Mouse (Mus musculus): ENCODE measurements around the gene Filip1l. TPM values are rescaled to one million over a fixed set of nuclear protein-coding genes. Genes with fewer than 3 reads are reported as not detected.

Gene Filip1l
- polyA plus RNA-seq, 1 experiment from 2014 or later, result 3.8 TPM

DNA sequence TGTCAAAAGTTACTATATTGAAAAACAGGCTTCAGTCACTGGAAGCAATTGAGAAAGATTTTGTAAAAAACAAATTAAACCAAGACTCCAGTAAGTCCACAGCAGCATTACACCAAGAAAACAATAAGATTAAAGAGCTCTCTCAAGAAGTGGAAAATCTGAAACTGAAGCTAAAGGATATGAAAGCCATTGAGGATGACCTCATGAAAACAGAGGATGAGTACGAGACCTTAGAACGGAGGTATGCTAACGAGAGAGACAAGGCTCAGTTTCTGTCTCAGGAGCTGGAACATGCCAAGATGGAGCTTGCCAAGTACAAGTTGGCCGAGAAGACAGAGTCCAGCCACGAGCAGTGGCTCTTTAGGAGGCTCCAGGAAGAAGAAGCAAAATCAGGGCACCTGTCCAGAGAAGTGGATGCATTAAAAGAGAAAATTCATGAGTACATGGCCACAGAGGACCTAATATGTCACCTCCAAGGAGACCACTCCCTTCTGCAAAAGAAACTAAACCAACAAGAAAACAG lies 218.0 kb downstream of the Filip1l start:
- no peak for ATAC-seq
- Histone ChIP-seq H3K4me2 (no peak overlapping the region), H3K4me1 (no peaks in the 10 kb centered on the region), H3K27me3 (replicated peaks) (no peaks in the 10 kb centered on the region), H3K9me3 (replicated peaks) (no peaks in the 10 kb centered on the region), H3K36me3 (peaks cover 7% of the 10 kb centered on the region), H3K9ac (no peak overlapping the region), H3K27ac (no peak overlapping the region), H3K4me3 (no peak overlapping the region)
- 77% methylated on average over 5 of the region's 5 CpGs for WGBS (ENCODE audit: insufficient replicate concordance)

DNA sequence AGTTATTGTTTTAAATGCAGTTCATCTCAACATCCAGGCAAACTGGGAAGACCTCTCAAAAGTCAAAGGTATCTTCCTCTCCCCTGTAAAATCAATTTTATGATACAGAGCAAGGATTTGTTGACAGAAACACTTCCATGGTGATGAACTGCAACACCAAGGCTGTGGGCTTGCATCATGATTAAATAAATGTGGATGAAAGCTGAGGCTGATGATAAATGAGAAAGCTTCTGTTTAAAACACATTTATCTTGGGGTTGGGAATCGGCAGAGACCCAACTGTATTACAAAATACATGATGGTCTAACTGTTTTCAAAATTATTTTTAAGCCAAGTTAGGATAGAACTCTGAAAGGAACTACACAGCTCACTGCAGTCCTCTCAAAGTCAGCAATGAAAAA lies 220.9 kb downstream of the Filip1l start:
- Histone ChIP-seq H3K27ac (no peak overlapping the region), H3K4me1 (no peaks in the 10 kb centered on the region), H3K36me3 (peaks cover 7% of the 10 kb centered on the region), H3K9me3 (replicated peaks) (no peaks in the 10 kb centered on the region), H3K4me2 (no peak overlapping the region), H3K9ac (no peak overlapping the region), H3K27me3 (replicated peaks) (no peaks in the 10 kb centered on the region), H3K4me3 (no peak overlapping the region)
- ATAC-seq, result no peak
- WGBS (ENCODE audit: insufficient replicate concordance), result 84% methylated on average over 1 of the region's 1 CpGs

DNA sequence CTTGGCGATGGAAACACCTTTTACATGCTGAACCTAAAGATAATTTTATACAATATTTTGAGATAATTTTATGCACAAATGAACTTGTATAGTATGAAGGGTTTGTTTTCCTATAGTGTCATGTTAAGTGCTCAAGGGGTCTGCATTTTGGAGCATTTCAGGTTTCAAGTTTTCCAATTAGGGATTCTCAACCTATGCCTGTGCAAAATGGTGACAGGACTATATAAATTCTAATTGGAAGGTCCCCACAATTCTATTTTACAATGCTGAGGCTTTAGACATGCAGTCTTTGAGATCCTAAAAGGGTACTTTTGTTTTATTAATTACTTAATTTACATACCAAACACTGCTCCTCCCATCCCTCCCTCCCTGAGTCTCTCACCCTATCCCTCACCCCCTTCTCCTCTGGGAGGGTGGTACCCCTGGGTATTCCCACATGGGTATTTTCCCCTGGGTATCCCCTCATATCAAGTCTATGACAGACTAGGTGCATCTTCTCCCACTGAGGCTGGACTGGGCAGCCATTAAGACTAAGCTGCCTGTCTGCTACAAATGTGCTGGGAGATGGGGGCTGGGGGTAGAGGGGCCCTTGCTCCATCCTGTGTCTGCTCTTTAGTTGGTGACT lies 223.0 kb downstream of the Filip1l start:
- no peak overlapping the region for H3K4me2 ChIP-seq
- 69% methylated on average over 1 of the region's 1 CpGs for WGBS (ENCODE audit: insufficient replicate concordance)
- no peak overlapping the region for H3K9ac ChIP-seq
- peaks cover 4% of the 10 kb centered on the region; the same call in 1 of the 2 replicates for H3K36me3 ChIP-seq
- no peak for ATAC-seq
- no peak overlapping the region for H3K4me3 ChIP-seq
- no peaks in the 10 kb centered on the region for H3K9me3 ChIP-seq (replicated peaks)
- H3K27me3 ChIP-seq (replicated peaks), result no peaks in the 10 kb centered on the region
- H3K4me1 ChIP-seq, result no peaks in the 10 kb centered on the region
- H3K27ac ChIP-seq, result no peak overlapping the region

DNA sequence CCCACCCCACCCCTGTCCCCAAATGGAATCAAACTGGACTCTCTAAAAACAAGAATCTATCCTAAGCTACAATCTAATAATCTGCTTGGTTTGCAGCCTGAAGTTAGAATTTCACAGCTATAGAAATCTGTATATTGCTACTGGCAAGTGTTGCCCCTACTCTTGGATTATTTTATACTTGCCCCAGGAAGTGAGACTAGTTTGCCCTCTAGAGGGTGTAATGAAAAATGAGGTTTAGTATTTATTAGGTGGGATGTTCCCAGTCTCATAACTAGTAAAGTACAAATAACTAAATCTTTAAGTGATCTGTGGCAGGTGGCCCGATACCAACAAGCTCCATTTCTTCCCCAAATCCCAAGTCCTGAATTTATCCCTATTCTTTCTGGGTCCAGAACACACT lies 224.6 kb downstream of the Filip1l start:
- ATAC-seq, result no peak
- H3K9ac ChIP-seq, result no peak overlapping the region
- H3K27me3 ChIP-seq (replicated peaks), result no peaks in the 10 kb centered on the region
- WGBS (ENCODE audit: insufficient replicate concordance), result 76% methylated on average over 1 of the region's 1 CpGs
- no peak overlapping the region for H3K4me3 ChIP-seq
- no peak overlapping the region for H3K27ac ChIP-seq
- no peaks in the 10 kb centered on the region for H3K9me3 ChIP-seq (replicated peaks)
- no peaks in the 10 kb centered on the region for H3K4me1 ChIP-seq
- H3K36me3 ChIP-seq, result no peaks in the 10 kb centered on the region
- no peak overlapping the region for H3K4me2 ChIP-seq

DNA sequence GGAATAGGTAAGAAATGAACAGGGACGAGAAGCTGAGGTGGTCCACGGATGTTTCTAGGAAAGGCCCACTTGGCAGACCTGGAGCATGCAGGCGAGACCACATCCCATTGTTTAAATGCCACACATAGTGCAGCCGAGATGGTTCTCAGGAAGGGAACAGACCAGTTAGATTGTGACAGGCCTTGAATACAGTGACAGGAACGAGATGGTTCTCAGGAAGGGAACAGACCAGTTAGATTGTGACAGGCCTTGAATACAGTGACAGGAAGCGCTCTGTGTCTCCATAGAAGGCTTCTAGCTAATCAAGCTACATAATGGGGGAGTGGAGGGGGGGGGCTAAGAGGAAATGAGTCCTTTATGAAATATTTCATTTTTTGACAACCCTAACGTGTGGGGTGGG lies 227.1 kb downstream of the Filip1l start:
- no peaks in the 10 kb centered on the region for H3K27me3 ChIP-seq (replicated peaks)
- no peaks in the 10 kb centered on the region; the same call in 1 of the 2 replicates for H3K4me1 ChIP-seq
- no peaks in the 10 kb centered on the region for H3K36me3 ChIP-seq
- no peak overlapping the region for H3K27ac ChIP-seq
- no peaks in the 10 kb centered on the region for H3K9me3 ChIP-seq (replicated peaks)
- WGBS (ENCODE audit: insufficient replicate concordance), result 43% methylated on average over 7 of the region's 7 CpGs
- H3K4me3 ChIP-seq, result no peak overlapping the region
- no peak overlapping the region for H3K9ac ChIP-seq
- 0 out of 2 replicates have a peak, but pooled peaks have one; percentile 27 for ATAC-seq
- no peak overlapping the region for H3K4me2 ChIP-seq

DNA sequence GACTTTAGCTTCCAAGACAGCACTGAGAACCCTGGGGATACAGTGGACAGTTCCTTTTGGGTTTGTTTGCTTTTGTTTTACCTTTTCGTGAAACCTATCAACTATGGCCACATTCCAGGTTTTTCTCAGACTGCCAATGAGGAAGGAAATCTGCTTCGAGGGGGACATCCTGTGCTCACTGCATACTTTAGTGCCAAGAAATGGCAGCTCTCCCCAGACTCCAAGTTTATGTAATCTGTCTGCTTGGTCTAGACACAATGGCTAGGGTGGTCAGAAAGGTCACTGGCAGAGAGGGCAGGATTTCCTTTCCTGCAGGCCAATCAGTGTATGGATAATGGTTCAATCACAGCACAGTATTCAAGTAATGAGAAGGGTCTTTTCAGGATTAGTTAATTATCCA lies 229.1 kb downstream of the Filip1l start:
- no peak overlapping the region for H3K4me2 ChIP-seq
- H3K4me3 ChIP-seq, result no peak overlapping the region
- no peaks in the 10 kb centered on the region for H3K27me3 ChIP-seq (replicated peaks)
- no peak overlapping the region for H3K27ac ChIP-seq
- whole genome bisulfite sequencing (ENCODE audit: insufficient replicate concordance), result 51% methylated on average over 2 of the region's 2 CpGs
- ATAC-seq, result no peak
- peaks cover 4% of the 10 kb centered on the region for H3K4me1 ChIP-seq
- no peak overlapping the region for H3K9ac ChIP-seq
- H3K9me3 ChIP-seq (replicated peaks), result no peaks in the 10 kb centered on the region
- no peaks in the 10 kb centered on the region for H3K36me3 ChIP-seq

DNA sequence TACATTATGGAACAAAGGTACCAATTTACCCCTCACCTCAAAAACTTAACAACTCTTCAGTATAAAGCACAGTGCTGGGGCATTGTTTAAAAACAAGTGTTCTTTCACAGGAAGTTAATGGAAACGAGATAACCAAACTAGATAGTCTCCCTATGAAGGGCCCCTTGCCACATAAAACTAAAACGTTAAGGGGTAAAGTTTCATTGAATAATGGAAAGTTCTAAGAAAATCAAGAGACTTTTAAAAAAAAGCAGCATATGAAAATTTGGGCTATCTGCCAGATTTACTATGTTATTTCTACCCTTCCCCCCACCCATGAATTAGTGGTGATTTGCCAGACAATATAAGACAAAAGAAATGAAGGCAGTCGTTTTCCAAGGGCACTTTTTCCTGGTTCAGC lies 232.3 kb downstream of the Filip1l start:
- no peak overlapping the region for H3K4me3 ChIP-seq
- H3K27me3 ChIP-seq (replicated peaks), result no peaks in the 10 kb centered on the region
- H3K27ac ChIP-seq, result no peak overlapping the region
- no peak for ATAC-seq
- no peaks in the 10 kb centered on the region for H3K9me3 ChIP-seq (replicated peaks)
- no peaks in the 10 kb centered on the region for H3K36me3 ChIP-seq
- WGBS (ENCODE audit: insufficient replicate concordance), result 16% methylated on average over 3 of the region's 3 CpGs
- no peak overlapping the region for H3K4me2 ChIP-seq
- no peak overlapping the region for H3K9ac ChIP-seq
- peaks cover 4% of the 10 kb centered on the region for H3K4me1 ChIP-seq

DNA sequence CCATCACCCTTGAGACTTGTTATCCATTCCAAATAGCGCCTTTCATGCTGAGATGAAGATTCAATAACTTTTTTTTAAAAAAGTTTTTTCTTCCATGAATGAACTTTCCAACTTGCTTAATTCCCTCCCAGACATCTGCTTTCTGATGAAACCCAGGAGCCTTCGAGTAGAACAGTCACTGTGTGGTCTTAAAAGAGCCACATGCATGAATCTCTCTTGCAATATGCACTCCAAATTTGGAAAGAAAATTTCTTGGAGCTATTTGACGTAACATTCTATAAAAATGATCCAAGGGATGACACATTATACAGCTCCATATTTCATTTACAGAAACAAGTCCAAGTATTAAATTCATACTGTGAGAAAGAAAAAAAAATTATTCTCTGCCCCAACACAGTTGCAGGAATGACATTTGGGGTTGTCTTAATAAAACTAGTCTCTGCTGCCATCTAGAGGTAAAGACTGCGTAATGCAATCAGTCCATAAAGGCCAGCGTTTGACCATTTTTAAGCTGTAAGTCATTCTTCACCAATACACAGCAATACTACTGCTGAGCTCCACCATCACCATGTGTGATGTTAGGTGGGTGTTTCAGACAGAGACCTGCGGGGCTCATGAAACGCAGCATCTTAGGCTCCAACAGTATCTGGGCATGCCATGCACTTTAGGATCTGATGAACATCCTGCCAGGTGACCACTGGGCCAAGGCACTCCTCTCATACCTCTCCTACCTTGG lies 240.7 kb downstream of the Filip1l start:
- Histone ChIP-seq H3K4me2 (no peak overlapping the region), H3K27me3 (replicated peaks) (no peaks in the 10 kb centered on the region), H3K9ac (no peak overlapping the region), H3K4me3 (no peak overlapping the region), H3K4me1 (no peaks in the 10 kb centered on the region), H3K36me3 (no peaks in the 10 kb centered on the region), H3K9me3 (replicated peaks) (no peaks in the 10 kb centered on the region), H3K27ac (no peak overlapping the region)
- WGBS (ENCODE audit: insufficient replicate concordance), result 37% methylated on average over 7 of the region's 7 CpGs
- no peak for ATAC-seq

DNA sequence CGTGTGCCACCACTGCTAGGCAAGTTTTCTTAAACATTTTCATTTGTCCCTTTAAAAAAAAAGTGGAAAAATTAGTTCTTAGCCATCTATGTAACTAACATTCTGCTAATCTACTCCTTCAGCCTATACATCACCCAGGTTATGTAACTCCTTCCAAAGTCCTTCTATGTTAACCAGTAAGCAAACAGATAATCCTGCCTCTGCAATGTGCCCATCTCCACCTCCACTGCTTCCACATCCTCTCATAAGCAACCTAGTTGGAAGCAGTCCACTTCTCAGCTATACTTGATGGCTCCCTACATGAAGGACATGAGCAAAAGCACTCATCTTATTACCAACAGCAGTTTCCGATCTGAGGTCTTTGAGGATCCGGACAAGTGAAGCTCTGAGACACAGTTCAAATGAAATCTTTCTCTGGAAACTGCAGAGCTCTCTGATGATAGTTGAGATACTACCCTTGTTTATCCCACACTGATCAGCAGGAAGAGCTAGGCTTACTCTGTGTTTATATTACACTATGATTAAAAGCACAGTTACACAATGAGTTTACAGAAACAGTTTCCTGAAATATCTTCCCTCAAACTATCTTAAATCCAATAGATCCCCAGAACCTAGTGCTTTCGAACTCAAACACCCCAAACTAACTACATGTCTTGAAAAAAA lies 244.5 kb downstream of the Filip1l start:
- Histone ChIP-seq H3K27me3 (replicated peaks) (no peaks in the 10 kb centered on the region), H3K9me3 (replicated peaks) (no peaks in the 10 kb centered on the region), H3K4me2 (no peak overlapping the region), H3K4me3 (no peak overlapping the region), H3K36me3 (no peaks in the 10 kb centered on the region), H3K4me1 (no peaks in the 10 kb centered on the region), H3K9ac (no peak overlapping the region), H3K27ac (no peak overlapping the region)
- no peak for ATAC-seq
- 78% methylated on average over 4 of the region's 4 CpGs for WGBS (ENCODE audit: insufficient replicate concordance)

DNA sequence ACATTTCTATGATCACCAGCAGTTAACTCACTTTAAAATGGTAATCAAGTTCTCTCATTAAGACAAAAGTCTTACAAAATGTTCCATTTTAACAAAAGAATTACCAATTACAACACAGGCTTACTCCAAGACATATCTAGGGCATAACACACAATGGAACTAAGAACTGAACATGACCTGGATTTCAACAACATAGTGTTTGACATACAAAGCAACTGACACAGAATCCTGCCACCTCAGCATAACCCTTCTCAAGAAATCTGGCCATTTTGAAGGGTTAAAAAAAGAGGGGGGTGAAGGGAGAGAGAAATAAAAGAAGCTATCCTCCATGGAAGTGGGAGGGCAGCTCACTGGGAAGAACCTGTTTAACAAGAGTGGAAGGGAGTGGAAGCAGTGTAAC lies 248.1 kb downstream of the Filip1l start:
- H3K9me3 ChIP-seq (replicated peaks), result no peaks in the 10 kb centered on the region
- H3K36me3 ChIP-seq, result no peaks in the 10 kb centered on the region
- no peak for ATAC-seq
- H3K4me3 ChIP-seq, result no peak overlapping the region
- H3K9ac ChIP-seq, result no peak overlapping the region
- no peak overlapping the region for H3K27ac ChIP-seq
- H3K4me1 ChIP-seq, result peaks cover 11% of the 10 kb centered on the region; the same call in 1 of the 2 replicates
- no peaks in the 10 kb centered on the region for H3K27me3 ChIP-seq (replicated peaks)
- H3K4me2 ChIP-seq, result no peak overlapping the region

DNA sequence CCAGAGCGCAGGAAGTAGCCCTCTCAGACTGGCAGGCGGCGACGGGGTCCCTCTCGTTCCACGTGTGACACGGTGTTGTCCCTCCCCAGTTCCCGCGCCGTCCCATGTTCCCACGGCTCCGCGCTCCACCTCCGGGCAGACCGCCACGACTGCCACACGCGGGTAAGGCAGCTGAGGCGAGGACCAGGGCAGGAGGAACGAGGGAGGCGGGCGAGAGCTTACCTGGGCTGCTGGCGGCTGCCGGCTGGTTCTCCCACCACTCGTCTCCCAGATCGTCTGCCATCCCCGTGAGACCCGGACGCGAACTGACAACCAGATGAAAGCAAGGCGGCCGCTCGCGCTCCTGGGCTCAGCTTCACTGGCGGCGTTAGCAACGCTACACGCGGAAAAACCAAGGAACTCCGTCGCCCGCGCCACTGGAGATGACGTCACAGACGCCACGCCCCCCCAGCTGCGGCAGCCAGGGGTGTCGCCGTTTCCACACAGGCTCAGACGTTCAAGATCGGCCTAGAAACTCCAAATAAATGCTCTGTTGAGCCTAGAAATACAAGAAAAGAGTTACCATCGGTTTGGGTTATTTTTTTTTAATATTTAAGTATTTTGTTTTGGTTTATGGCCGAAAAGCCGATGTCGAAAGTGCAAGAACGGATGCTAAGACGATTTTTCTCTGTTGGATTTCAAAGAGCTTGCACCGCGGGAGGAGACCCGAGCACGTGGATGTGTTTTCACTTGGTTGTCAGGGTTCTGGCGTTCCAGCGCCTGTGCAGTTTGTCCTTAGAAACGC lies 253.7 kb downstream of the Filip1l start, which contains the start of gene Cmss1:
Gene Cmss1, minus strand, starts transcription at position 421 of the 784 bp plus-strand sequence.
- Histone ChIP-seq H3K36me3 (no peaks in the 10 kb centered on the region), H3K27ac (peak within 1 kb of the TSS; percentile 66), H3K9me3 (replicated peaks) (no peaks in the 10 kb centered on the region), H3K4me1 (peaks cover 19% of the 10 kb centered on the region), H3K4me2 (peak within 1 kb of the TSS; percentile 85), H3K4me3 (peak within 1 kb of the TSS; percentile 83), H3K9ac (peak within 1 kb of the TSS; percentile 79), H3K27me3 (replicated peaks) (no peaks in the 10 kb centered on the region)
- WGBS (ENCODE audit: insufficient replicate concordance), result under 1% methylated on average over 64 of the region's 64 CpGs
- peak; percentile 90 for ATAC-seq

Data from liver, embryonic 12.5 days (tissue).